Mouse (Mus musculus) effector memory CD4-positive, alpha-beta T cell, adult 7 months (primary cell): ENCODE data around the gene Gm44965. TPM values are rescaled to one million over a fixed set of nuclear protein-coding genes. Genes with fewer than 3 reads are reported as not detected.

ENCODE experiments used
- polyA plus RNA-seq: library from polyadenylated mRNA; unstranded; fragments of 100-300 nt; shearing (Covaris generic); gene quantifications from one replicate; pipeline ENCODE4 v1.2.1, GENCODE M21; 2017

Gene Gm44965
- polyA plus RNA-seq, result not detected

DNA sequence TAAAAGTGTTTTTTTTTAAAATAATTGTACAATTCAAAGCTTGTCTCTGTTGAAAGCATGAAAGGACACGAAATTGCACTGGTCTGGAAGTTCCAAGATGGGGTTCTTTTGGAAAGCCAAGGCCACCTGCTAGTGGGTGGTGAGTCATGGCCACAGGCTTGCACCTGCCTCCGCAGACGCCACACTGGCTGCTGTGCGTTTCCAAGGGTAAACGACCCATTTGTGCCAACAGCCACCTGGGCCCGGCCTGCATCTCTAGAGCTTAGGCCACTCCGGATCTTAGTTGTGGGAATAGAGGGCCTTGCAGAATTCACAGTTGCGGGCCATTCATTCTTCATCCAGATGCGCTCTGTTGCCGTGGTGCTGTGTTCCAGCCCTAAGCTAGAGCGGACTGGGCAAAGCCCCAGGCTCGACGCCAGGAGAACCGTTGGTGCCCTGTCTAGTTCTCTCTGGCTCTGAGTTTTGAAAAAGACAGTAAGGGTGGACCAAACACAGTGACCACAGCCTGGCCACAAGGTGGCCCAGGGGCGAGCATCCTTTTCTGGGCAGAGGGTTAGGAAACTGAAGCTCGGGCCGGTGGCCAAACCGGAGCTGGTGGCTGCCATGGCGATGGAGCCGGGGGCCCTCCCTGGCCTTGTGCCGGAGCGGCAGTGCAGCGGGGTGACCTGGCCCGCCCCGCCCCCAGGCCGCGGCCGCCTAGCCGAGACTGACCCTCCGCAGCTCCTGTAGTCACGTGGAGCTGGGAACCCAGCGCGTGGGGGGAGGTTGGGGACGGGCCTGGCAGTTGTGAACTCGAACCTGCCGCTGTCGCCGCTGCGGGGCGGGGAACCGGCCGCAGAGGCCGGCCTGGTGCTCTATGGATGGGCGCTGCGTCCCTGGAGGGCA is at the start of gene Gm44965, which contains the start of gene Repin1:
TSS of gene Gm44965 (plus strand) at position 784 of the 885 bp plus-strand sequence.
TSS of gene Repin1 (plus strand) at position 726 of the 885 bp plus-strand sequence.

GRCm38 (mm10) chr6:48554280-48555103 is 39.2 kb upstream of the Gm44965 start, which contains the start of gene Lrrc61:
Lrrc61 (plus strand) TSS chr6:48554796.

DNA sequence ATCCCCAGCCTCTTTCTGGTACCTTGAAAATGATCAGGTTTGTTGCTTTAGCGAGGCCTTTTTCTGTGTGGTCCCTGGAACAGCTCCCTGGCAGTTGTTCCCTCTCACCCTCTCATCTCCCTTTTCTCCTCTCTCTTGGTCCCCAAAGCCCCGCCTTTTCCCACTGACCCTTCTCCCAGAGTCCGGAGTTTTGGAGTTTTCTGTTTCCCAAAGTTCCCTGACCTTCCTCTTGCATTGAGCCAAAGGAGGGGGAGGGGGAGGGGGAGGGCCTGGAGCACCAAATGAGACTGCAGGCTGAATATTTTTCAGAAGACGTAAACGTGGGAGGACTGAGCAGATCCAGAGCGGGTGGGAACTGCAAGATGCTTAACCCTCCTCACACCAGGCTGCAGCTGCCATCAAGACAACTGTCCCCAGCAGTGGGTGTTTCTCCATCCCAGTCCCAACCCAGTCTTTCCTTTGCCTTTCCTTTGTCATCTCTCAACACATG is 21.1 kb upstream of the Gm44965 start, which contains the start of gene Rarres2:
TSS of gene Rarres2 (minus strand) at position 218 of the 490 bp plus-strand sequence.

DNA sequence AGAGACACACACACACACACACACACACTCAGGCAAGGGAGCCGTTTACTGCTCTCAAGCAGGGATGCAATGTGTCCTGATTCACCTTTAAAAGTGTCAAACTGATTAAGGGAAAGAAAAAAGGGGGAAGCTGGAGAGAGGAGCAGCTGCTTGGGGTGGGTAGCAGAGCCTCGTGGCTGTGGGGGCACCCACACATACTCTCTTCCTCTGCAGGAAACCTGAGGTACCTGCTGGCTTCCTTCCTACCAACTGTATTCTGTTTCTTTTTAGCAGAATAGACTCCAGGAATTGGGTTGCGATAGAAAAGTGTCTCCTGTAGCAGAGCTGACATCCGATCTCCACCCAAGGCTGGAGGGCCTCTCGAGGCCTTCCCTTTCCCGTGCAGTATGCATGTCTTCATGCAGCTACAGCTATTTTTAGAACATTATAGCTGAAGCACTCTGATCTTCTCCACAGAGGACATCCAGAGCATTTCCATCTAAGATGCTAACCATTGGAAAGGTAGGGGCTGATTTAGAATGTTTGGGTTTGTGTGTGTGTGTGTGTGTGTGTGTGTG is 4.5 kb upstream of the Gm44965 start, which contains the start of gene Gm45021:
TSS of gene Gm45021 (plus strand) at position 417 of the 557 bp plus-strand sequence.

GRCm38 (mm10) chr6:48601271-48602079 is 7.7 kb downstream of the Gm44965 start, which contains the start of gene Zfp775:
Zfp775 (plus strand) TSS chr6:48602063.

GRCm38 (mm10) chr6:48626464-48626863 is 32.7 kb downstream of the Gm44965 start, which contains the start of gene AI854703:
AI854703 (plus strand) TSS chr6:48626764.

GRCm38 (mm10) chr6:48646995-48647394 is 53.3 kb downstream of the Gm44965 start, which contains the start of gene Gimap8:
Gimap8 (plus strand) TSS chr6:48647234.

Other genes starting within 250 kb of the Gm44965 start
- gene Krba1, start 198.4 kb upstream of the Gm44965 start, polyA plus RNA-seq, result 16.9 TPM
- gene Zfp467, start 148.1 kb upstream of the Gm44965 start, polyA plus RNA-seq, result 4.8 TPM
- gene Sspo, start 145.7 kb upstream of the Gm44965 start, polyA plus RNA-seq, result 0.05 TPM
- not detected for gene Atp6v0e2, start 56.3 kb upstream of the Gm44965 start, polyA plus RNA-seq
- gene Lrrc61, start 39.1 kb upstream of the Gm44965 start, polyA plus RNA-seq, result 10.0 TPM
- not detected for gene Rarres2, start 21.2 kb upstream of the Gm44965 start, polyA plus RNA-seq
- not detected for gene Gm45021, start 4.3 kb upstream of the Gm44965 start, polyA plus RNA-seq
- 7.4 TPM for gene Repin1, start 58 bp upstream of the Gm44965 start, polyA plus RNA-seq
- 5.4 TPM for gene Zfp775, start 8.1 kb downstream of the Gm44965 start, polyA plus RNA-seq
- gene AI854703, start 32.8 kb downstream of the Gm44965 start, polyA plus RNA-seq, result 2.3 TPM
- gene Gimap8, start 53.3 kb downstream of the Gm44965 start, polyA plus RNA-seq, result 153 TPM
- 227 TPM for gene Gimap9, start 82.2 kb downstream of the Gm44965 start, polyA plus RNA-seq
- gene Gimap4, start 90.6 kb downstream of the Gm44965 start, polyA plus RNA-seq, result 1,382 TPM
- 1,646 TPM for gene Gimap6, start 114.3 kb downstream of the Gm44965 start, polyA plus RNA-seq
- gene Gm28053, start 124.7 kb downstream of the Gm44965 start, polyA plus RNA-seq, result 21.6 TPM
- gene Gimap7, start 124.7 kb downstream of the Gm44965 start, polyA plus RNA-seq, result 295 TPM
- gene Gimap1, start 145.1 kb downstream of the Gm44965 start, polyA plus RNA-seq, result 413 TPM
- 201 TPM for gene Gimap5, start 152.3 kb downstream of the Gm44965 start, polyA plus RNA-seq
- 1,655 TPM for gene Gimap3, start 176.9 kb downstream of the Gm44965 start, polyA plus RNA-seq
- gene Tmem176a, start 247.0 kb downstream of the Gm44965 start, polyA plus RNA-seq, result 9.4 TPM
- gene Tmem176b, start 247.6 kb downstream of the Gm44965 start, polyA plus RNA-seq, result 14.1 TPM